Mouse (Mus musculus) liver, embryonic 14.5 days (tissue): ENCODE results near the gene Kcnq4.

Experiments
- CTCF ChIP-seq: IDR thresholded peaks from 2 replicates; pipeline ENCODE4 v1.5.1; 2016; ENCODE audit warnings: antibody characterized with exemption, low read depth, control low read depth
- EP300 ChIP-seq: IDR thresholded peaks from 2 replicates; pipeline ENCODE4 v1.6.1; 2016; ENCODE audit warnings: antibody characterized with exemption, low read depth

GRCm38 (mm10) chr4:120749601-120750000, 1.2 kb upstream of the Kcnq4 start:
- TF ChIP-seq CTCF: no peak
- no peak for TF ChIP-seq EP300
